Comparison of ENCODE assay signal across 26 mouse cellular contexts in the genomic region with DNA sequence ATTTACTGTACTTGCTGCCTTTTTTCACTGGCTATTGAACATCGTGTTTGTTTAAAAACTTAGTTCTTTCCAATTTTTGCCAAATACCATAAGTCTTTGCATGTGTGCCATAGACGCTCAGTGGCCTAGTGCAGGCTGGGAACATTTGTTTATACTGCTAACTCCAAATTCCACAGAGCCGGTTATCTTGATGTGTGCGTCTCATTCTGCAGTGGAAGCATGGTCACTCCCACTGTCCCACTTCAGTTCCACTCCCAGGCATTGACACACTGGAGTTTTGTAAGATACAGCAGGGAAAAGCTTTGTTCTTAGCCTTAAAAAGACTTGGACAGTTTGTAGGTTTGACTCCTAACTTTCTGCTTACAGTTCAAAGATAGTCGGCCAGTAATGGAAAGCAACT.
"Had no signal": no experiment of that assay in that cellular context is flagged by ENCODE, and none has a peak within 500 bp of the region (broad histone marks: within the 10 kb centered on the region; RNA-seq: fewer than 3 reads in every experiment).

No protein-coding gene starts in this region.

- ATAC-seq: forebrain, postnatal 0 days; hindbrain, postnatal 0 days; intestine, embryonic 15.5 days had no signal

- H3K4me1 ChIP-seq: heart, embryonic 13.5 days; heart, embryonic 15.5 days; hindbrain, embryonic 13.5 days; hindbrain, embryonic 15.5 days; intestine, embryonic 15.5 days; kidney, embryonic 15.5 days; limb, embryonic 13.5 days; limb, embryonic 15.5 days had no signal

- H3K9me3 ChIP-seq: heart, embryonic 13.5 days; heart, embryonic 15.5 days; hindbrain, embryonic 13.5 days; hindbrain, embryonic 15.5 days; intestine, embryonic 15.5 days; kidney, embryonic 15.5 days; limb, embryonic 13.5 days; limb, embryonic 15.5 days had no signal

- H3K4me2 ChIP-seq: heart, embryonic 11.5 days; heart, embryonic 13.5 days; heart, embryonic 15.5 days; hindbrain, embryonic 13.5 days; hindbrain, embryonic 15.5 days; intestine, embryonic 15.5 days; kidney, embryonic 15.5 days; limb, embryonic 13.5 days; limb, embryonic 15.5 days had no signal

- H3K27me3 ChIP-seq: heart, embryonic 13.5 days; heart, embryonic 15.5 days; hindbrain, embryonic 13.5 days; hindbrain, embryonic 15.5 days; intestine, embryonic 15.5 days; kidney, embryonic 15.5 days; limb, embryonic 13.5 days; limb, embryonic 15.5 days had no signal

- H3K27ac ChIP-seq: heart, adult 2 months; heart, embryonic 13.5 days; heart, embryonic 15.5 days; hindbrain, embryonic 13.5 days; hindbrain, embryonic 15.5 days; hindbrain, postnatal 0 days; intestine, embryonic 15.5 days; kidney, embryonic 15.5 days; kidney, postnatal 0 days; limb, embryonic 13.5 days; limb, embryonic 15.5 days had no signal

- DNase-seq: forebrain, postnatal 0 days; gastrocnemius, postnatal 14 days; gastrocnemius, postnatal 36 days; heart, adult 11 months; heart, adult 2 months; heart, postnatal 14 days; heart, postnatal 36 days; kidney, adult 11 months; kidney, adult 2 months; kidney, adult 9 months; kidney, postnatal 14 days; kidney, postnatal 36 days; layer of hippocampus, adult 9-11 months; layer of hippocampus, postnatal 36 days; left cerebral cortex, postnatal 4 days had no signal

- H3K9ac ChIP-seq: forebrain, postnatal 0 days; heart, embryonic 13.5 days; heart, embryonic 15.5 days; hindbrain, embryonic 13.5 days; hindbrain, embryonic 15.5 days; intestine, embryonic 15.5 days; kidney, embryonic 15.5 days; limb, embryonic 13.5 days; limb, embryonic 15.5 days had no signal

- H3K4me3 ChIP-seq: heart, adult 2 months; heart, embryonic 13.5 days; heart, embryonic 15.5 days; hindbrain, embryonic 13.5 days; hindbrain, embryonic 15.5 days; intestine, embryonic 15.5 days; kidney, embryonic 15.5 days; limb, embryonic 13.5 days; limb, embryonic 15.5 days had no signal
